In the genomic region with DNA sequence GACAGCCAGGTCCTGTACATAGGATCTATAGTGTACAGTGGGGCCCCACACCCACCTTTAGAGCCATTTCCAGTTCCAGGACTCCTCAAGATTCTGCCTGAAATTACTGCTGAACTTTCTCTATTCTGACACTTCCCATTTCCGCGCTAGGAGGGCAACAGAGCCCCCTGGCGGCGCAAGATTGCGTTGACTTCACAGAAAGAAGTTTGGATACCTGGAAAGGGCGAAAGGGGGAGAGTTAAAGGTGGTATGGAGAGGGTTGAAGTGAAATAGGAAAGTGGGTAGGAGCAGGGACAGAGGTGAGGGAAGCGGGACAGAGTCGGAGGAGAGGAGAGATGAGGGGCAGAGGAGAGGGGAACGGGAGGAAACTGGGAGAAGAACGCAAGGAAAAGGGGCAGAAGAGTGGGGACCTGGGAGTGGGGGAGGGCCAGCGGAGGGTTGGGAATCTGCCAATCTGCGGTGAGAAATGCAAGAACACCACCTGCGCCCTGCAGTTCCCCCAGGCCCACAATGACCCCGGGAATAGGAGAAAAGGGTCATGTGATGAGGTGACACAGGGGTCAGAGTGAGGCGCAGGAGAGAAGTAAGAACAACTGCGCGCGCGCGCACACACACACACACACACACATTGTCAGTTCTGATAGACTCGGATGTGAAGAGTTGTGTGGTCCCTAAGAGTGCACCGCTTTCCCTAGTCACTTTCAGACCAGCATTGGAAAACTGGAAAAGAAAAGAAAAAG, we compare ENCODE assay signal across 8 mouse cellular contexts.
DNase-seq lines count a peak whose midpoint lies in the region; ATAC-seq and TF ChIP-seq lines count a peak whose summit lies in the region.

No protein-coding gene starts in this region.

- WGBS in cerebellum, adult 2 months: 13% methylated on average over 22 of the region's 22 CpGs
- 6% methylated on average over 22 of the region's 22 CpGs for WGBS in forebrain, postnatal 0 days
- WGBS in hindbrain, embryonic 16.5 days: 4% methylated on average over 22 of the region's 22 CpGs
- 6% methylated on average over 22 of the region's 22 CpGs for WGBS in limb, embryonic 14.5 days
- WGBS in midbrain, postnatal 0 days: 5% methylated on average over 22 of the region's 22 CpGs

- H3K27me3 ChIP-seq in cerebellum, adult 2 months (ENCODE audit: control insufficient read depth, insufficient read depth, low read length): no peaks in the 10 kb centered on the region
- peaks cover 3% of the 10 kb centered on the region; the same call in 1 of the 2 replicates for H3K27me3 ChIP-seq in forebrain, postnatal 0 days (ENCODE audit: insufficient read depth, low read length)
- peaks cover 2% of the 10 kb centered on the region; the same call in 1 of the 2 replicates for H3K27me3 ChIP-seq in hindbrain, embryonic 16.5 days (replicated peaks; ENCODE audit: control insufficient read depth, insufficient read depth, low read length)
- peaks cover 5% of the 10 kb centered on the region; the same call in 1 of the 2 replicates for H3K27me3 ChIP-seq in limb, embryonic 14.5 days (ENCODE audit: control insufficient read depth, insufficient read depth, low read length)
- no peaks in the 10 kb centered on the region for H3K27me3 ChIP-seq in midbrain, postnatal 0 days (ENCODE audit: insufficient read depth, low read length)

- no peaks in the 10 kb centered on the region for H3K9me3 ChIP-seq in forebrain, postnatal 0 days (ENCODE audit: low read length)
- no peaks in the 10 kb centered on the region for H3K9me3 ChIP-seq in hindbrain, embryonic 16.5 days (ENCODE audit: control insufficient read depth, low read length)
- no peaks in the 10 kb centered on the region for H3K9me3 ChIP-seq in limb, embryonic 14.5 days (ENCODE audit: control insufficient read depth, low read length)
- H3K9me3 ChIP-seq in midbrain, postnatal 0 days (ENCODE audit: low read length): no peaks in the 10 kb centered on the region

- TF ChIP-seq POLR2A in cerebellum, adult 2 months (IDR thresholded peaks at IDR 0.05; ENCODE audit: borderline replicate concordance, insufficient read depth, low read length): no peak
- no peak for TF ChIP-seq POLR2A in limb, embryonic 14.5 days (IDR thresholded peaks at IDR 0.05; ENCODE audit: borderline replicate concordance, extremely low read depth, insufficient read depth, insufficient read length)

- no peak overlapping the region for H3K27ac ChIP-seq in cerebellum, adult 2 months (ENCODE audit: insufficient read depth, low read length)
- no peak overlapping the region for H3K27ac ChIP-seq in forebrain, postnatal 0 days (ENCODE audit: low read depth, low read length)
- H3K27ac ChIP-seq in hindbrain, embryonic 16.5 days (ENCODE audit: low read depth, low read length): no peak overlapping the region
- no peak overlapping the region for H3K27ac ChIP-seq in limb, embryonic 14.5 days (replicated peaks; ENCODE audit: low read depth, low read length)
- H3K27ac ChIP-seq in midbrain, postnatal 0 days (ENCODE audit: low read depth, low read length): no peak overlapping the region

- peak overlapping the region; percentile 14; the same call in 1 of the 2 replicates for H3K4me2 ChIP-seq in forebrain, postnatal 0 days (ENCODE audit: low read depth)
- peak overlapping the region; percentile 33; the same call in 1 of the 2 replicates for H3K4me2 ChIP-seq in hindbrain, embryonic 16.5 days (ENCODE audit: low read length)
- H3K4me2 ChIP-seq in limb, embryonic 14.5 days (replicated peaks; ENCODE audit: low read depth, low read length, severe bottlenecking): peak overlapping the region; percentile 17; the same call in 1 of the 2 replicates
- H3K4me2 ChIP-seq in midbrain, postnatal 0 days (ENCODE audit: low read depth, low read length, poor library complexity, severe bottlenecking): peak overlapping the region; percentile 26

- DNase-seq in ovary, postnatal 10 days (ENCODE audit: low spot score): peak; percentile 26
- no peak for DNase-seq in ovary, adult 18-20 months (ENCODE audit: low spot score)
- DNase-seq in cerebellum, adult 2 months: peak; percentile 48 to 78
- peak; percentile 79 for DNase-seq in forebrain, postnatal 0 days
- DNase-seq in limb, embryonic 14.5 days (ENCODE audit: low spot score): peak; percentile 11
- DNase-seq in midbrain, postnatal 0 days (ENCODE audit: low spot score): peak; percentile 59
- DNase-seq in thymus, postnatal 0 days (ENCODE audit: low spot score): peak; percentile 39

- peak; percentile 75 for TF ChIP-seq CTCF in cerebellum, adult 2 months (IDR thresholded peaks at IDR 0.05; ENCODE audit: borderline replicate concordance, insufficient read depth, low read depth, low read length)
- peak; percentile 89 for TF ChIP-seq CTCF in forebrain, postnatal 0 days (IDR thresholded peaks at IDR 0.05; ENCODE audit: low read depth)
- TF ChIP-seq CTCF in midbrain, postnatal 0 days (IDR thresholded peaks at IDR 0.05): peak; percentile 91

- H3K36me3 ChIP-seq in forebrain, postnatal 0 days (ENCODE audit: insufficient read depth): no peaks in the 10 kb centered on the region
- H3K36me3 ChIP-seq in hindbrain, embryonic 16.5 days (ENCODE audit: control insufficient read depth, insufficient read depth, low read length): no peaks in the 10 kb centered on the region
- H3K36me3 ChIP-seq in limb, embryonic 14.5 days (ENCODE audit: control insufficient read depth, insufficient read depth, low read length): no peaks in the 10 kb centered on the region
- H3K36me3 ChIP-seq in midbrain, postnatal 0 days (ENCODE audit: insufficient read depth, low read length): no peaks in the 10 kb centered on the region

- ATAC-seq in forebrain, postnatal 0 days: no peak
- ATAC-seq in hindbrain, embryonic 16.5 days: peak; percentile 42; the same call in 1 of the 2 replicates
- no peak for ATAC-seq in limb, embryonic 14.5 days (ENCODE audit: low FRiP score, low read depth)
- ATAC-seq in midbrain, postnatal 0 days (ENCODE audit: low FRiP score): no peak

- H3K4me1 ChIP-seq in cerebellum, adult 2 months (ENCODE audit: control insufficient read depth, insufficient read depth, low read length): peaks cover 6% of the 10 kb centered on the region
- no peaks in the 10 kb centered on the region for H3K4me1 ChIP-seq in forebrain, postnatal 0 days (ENCODE audit: insufficient read depth)
- H3K4me1 ChIP-seq in hindbrain, embryonic 16.5 days (ENCODE audit: control insufficient read depth, insufficient read depth, low read depth, low read length): 0 out of 2 replicates have a peak, but pooled peaks cover 3% of the 10 kb centered on the region
- H3K4me1 ChIP-seq in limb, embryonic 14.5 days (ENCODE audit: control insufficient read depth, insufficient read depth, low read length): no peaks in the 10 kb centered on the region
- no peaks in the 10 kb centered on the region for H3K4me1 ChIP-seq in midbrain, postnatal 0 days (ENCODE audit: insufficient read depth, low read length)

- no peak overlapping the region for H3K9ac ChIP-seq in forebrain, postnatal 0 days
- H3K9ac ChIP-seq in hindbrain, embryonic 16.5 days (ENCODE audit: low read depth, low read length): no peak overlapping the region
- H3K9ac ChIP-seq in limb, embryonic 14.5 days (ENCODE audit: low read depth, low read length, severe bottlenecking): no peak overlapping the region
- H3K9ac ChIP-seq in midbrain, postnatal 0 days (replicated peaks; ENCODE audit: low read length, poor library complexity, severe bottlenecking): no peak overlapping the region

- H3K4me3 ChIP-seq in cerebellum, adult 2 months (replicated peaks; ENCODE audit: insufficient read depth, low read depth, low read length): peak overlapping the region; percentile 30
- no peak overlapping the region for H3K4me3 ChIP-seq in forebrain, postnatal 0 days (ENCODE audit: low read depth, low read length)
- H3K4me3 ChIP-seq in hindbrain, embryonic 16.5 days (ENCODE audit: low read length): no peak overlapping the region
- no peak overlapping the region for H3K4me3 ChIP-seq in limb, embryonic 14.5 days (replicated peaks; ENCODE audit: low read length)
- no peak overlapping the region for H3K4me3 ChIP-seq in midbrain, postnatal 0 days (ENCODE audit: low read depth, low read length)
